Mouse (Mus musculus): Measurements from ENCODE around the gene Gm10424. TPM values are rescaled to one million over a fixed set of nuclear protein-coding genes. Genes with fewer than 3 reads are reported as not detected.

Gene Gm10424
- polyA plus RNA-seq (2015; fragmentation: Illumina TruSeq; extraction: RNeasy Lipid Tissue Mini Kit (QIAGEN cat#74804); ENCODE audit: insufficient read depth, low read depth, low replicate concordance) = not detected

DNA sequence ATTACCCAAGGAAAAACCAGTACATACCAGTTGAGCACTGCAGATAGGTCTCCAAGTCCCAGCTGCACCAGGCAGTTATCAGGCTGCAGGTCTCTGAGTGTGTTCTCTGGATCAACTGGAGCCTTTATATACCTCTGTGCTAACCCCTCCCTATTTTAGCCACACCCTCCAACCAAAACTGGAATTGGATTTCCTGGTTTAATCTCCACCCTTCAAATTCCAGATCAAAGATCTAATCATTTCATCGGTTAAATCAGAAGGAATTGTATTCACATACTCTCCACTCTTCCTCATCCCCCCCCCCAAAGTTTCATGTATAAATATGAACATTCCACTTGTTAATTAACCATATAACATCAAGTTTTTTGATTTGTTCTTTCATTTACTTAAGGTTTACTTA, at the start of gene Gm10424:
Gene Gm10424, minus strand, starts transcription at position 101 of the 400 bp plus-strand sequence.

GRCm38 (mm10) chr5:95305611-95306010, 33.0 kb upstream of the Gm10424 start, which contains the start of gene Gm3259:
Gene Gm3259 (plus strand): TSS chr5:95305911.

Other genes with a start within 250 kb of the Gm10424 start
- not detected for gene Gm7942, start 165.8 kb downstream of the Gm10424 start, polyA plus RNA-seq (2015; fragmentation: Illumina TruSeq; extraction: RNeasy Lipid Tissue Mini Kit (QIAGEN cat#74804); ENCODE audit: insufficient read depth, low read depth, low replicate concordance)
- gene Gm16513, start 90.1 kb downstream of the Gm10424 start, polyA plus RNA-seq (2015; fragmentation: Illumina TruSeq; extraction: RNeasy Lipid Tissue Mini Kit (QIAGEN cat#74804); ENCODE audit: insufficient read depth, low read depth, low replicate concordance) = not detected
- gene Gm3259, start 33.1 kb upstream of the Gm10424 start, polyA plus RNA-seq (2015; fragmentation: Illumina TruSeq; extraction: RNeasy Lipid Tissue Mini Kit (QIAGEN cat#74804); ENCODE audit: insufficient read depth, low read depth, low replicate concordance) = not detected
- gene D5Ertd577e, start 184.0 kb upstream of the Gm10424 start, polyA plus RNA-seq (2015; fragmentation: Illumina TruSeq; extraction: RNeasy Lipid Tissue Mini Kit (QIAGEN cat#74804); ENCODE audit: insufficient read depth, low read depth, low replicate concordance) = not detected
- gene Gm3286, start 238.0 kb upstream of the Gm10424 start, polyA plus RNA-seq (2015; fragmentation: Illumina TruSeq; extraction: RNeasy Lipid Tissue Mini Kit (QIAGEN cat#74804); ENCODE audit: insufficient read depth, low read depth, low replicate concordance) = not detected